Mouse (Mus musculus): ENCODE data around the gene Kmt2c. TPM values are rescaled to one million over a fixed set of nuclear protein-coding genes. Genes with fewer than 3 reads are reported as not detected.
"Not testable (repeated sequence)": the region's sequence is repeated elsewhere in the genome, so short reads cannot be mapped to it uniquely, and the experiment has no call there.

The Kmt2c gene
- polyA plus RNA-seq, 1 experiment from 2014 or later: 20.4 TPM

DNA sequence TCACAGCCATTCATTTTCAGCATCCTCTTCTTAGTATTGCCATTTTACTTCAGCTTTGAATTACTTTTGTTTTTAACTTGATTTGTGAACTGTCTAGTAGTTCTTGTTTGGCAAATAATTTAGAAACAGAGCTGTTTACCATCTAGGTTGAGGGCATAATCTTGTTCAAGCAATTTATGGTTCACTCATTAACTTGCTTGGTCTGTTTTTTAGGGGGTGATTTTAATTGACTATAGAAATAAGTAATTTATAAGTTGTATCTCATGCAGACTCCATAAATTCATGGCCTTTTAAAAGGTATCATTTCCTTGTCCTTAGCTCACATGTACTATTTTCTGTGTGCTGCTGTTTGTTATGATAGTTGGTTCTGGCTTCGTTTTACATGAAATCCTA lies 252.1 kb downstream of the Kmt2c start:
- Histone ChIP-seq H3K4me1 (no peaks in the 10 kb centered on the region), H3K36me3 (replicated peaks) (peaks cover 23% of the 10 kb centered on the region), H3K9me3 (no peaks in the 10 kb centered on the region), H3K27me3 (replicated peaks) (no peaks in the 10 kb centered on the region), H3K9ac (no peak overlapping the region), H3K27ac (no peak overlapping the region), H3K4me2 (no peak overlapping the region), H3K4me3 (no peak overlapping the region)
- ATAC-seq (replicated peaks): no peak
- WGBS: 73% methylated on average over 1 of the region's 1 CpGs

GRCm38 (mm10) chr5:25245806-25246472 lies 252.6 kb downstream of the Kmt2c start:
- no peaks in the 10 kb centered on the region for H3K4me1 ChIP-seq
- H3K27me3 ChIP-seq (replicated peaks): no peaks in the 10 kb centered on the region
- H3K9me3 ChIP-seq: no peaks in the 10 kb centered on the region
- peaks cover 17% of the 10 kb centered on the region for H3K36me3 ChIP-seq (replicated peaks)
- no peak for ATAC-seq (replicated peaks)
- no peak overlapping the region for H3K4me3 ChIP-seq
- H3K27ac ChIP-seq: no peak overlapping the region
- H3K9ac ChIP-seq: no peak overlapping the region
- WGBS: 89% methylated on average over 10 of the region's 10 CpGs
- H3K4me2 ChIP-seq: no peak overlapping the region

- H3K4me3 ChIP-seq: no peak overlapping the region
- H3K27me3 ChIP-seq (replicated peaks): no peaks in the 10 kb centered on the region
- no peak overlapping the region for H3K9ac ChIP-seq
- H3K4me1 ChIP-seq: no peaks in the 10 kb centered on the region
- 97% methylated on average over 6 of the region's 6 CpGs for WGBS
- no peak overlapping the region for H3K4me2 ChIP-seq
- H3K9me3 ChIP-seq: no peaks in the 10 kb centered on the region
- no peak overlapping the region for H3K27ac ChIP-seq
- no peak for ATAC-seq (replicated peaks)
- H3K36me3 ChIP-seq (replicated peaks): 0 out of 2 replicates have a peak, but pooled peaks cover 4% of the 10 kb centered on the region
These were observed 255.5 kb downstream of the Kmt2c start for GRCm38 (mm10) chr5:25243101-25243500.

DNA sequence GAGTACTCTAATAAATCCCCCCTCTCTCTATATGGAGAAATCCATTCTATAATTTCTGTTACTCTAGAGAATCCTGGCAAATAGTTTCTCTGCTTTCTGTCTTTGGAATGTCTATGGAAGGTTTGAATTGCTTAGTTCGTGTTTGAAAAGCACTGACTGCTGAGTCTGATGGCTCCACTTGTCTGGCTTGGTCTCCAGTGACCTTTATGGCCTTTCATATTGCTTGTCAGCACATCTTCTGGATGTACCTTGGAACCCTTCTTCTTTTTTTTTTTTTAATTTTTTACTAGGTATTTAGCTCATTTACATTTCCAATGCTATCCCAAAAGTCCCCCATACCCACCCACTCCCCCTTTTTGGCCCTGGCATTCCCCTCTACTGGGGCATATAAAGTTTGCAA lies 274.2 kb downstream of the Kmt2c start:
- H3K9ac ChIP-seq; ATAC-seq (replicated peaks); H3K4me3 ChIP-seq; H3K27ac ChIP-seq; H3K27me3 ChIP-seq (replicated peaks); H3K9me3 ChIP-seq; H3K36me3 ChIP-seq (replicated peaks): not testable (repeated sequence)
- WGBS: 79% methylated on average over 1 of the region's 1 CpGs
- H3K4me2 ChIP-seq: peak overlapping the region; percentile 67; the same call in 1 of the 2 replicates
- peaks cover 15% of the 10 kb centered on the region for H3K4me1 ChIP-seq

- H3K4me3 ChIP-seq: peak within 1 kb of the TSS; percentile 88
- peak within 1 kb of the TSS; percentile 90 for H3K9ac ChIP-seq
- 3% methylated on average over 72 of the region's 72 CpGs for WGBS
- peak within 1 kb of the TSS; percentile 96 for H3K27ac ChIP-seq
- peaks cover 15% of the 10 kb centered on the region for H3K4me1 ChIP-seq
- H3K9me3 ChIP-seq: no peaks in the 10 kb centered on the region
- no peaks in the 10 kb centered on the region for H3K36me3 ChIP-seq (replicated peaks)
- ATAC-seq (replicated peaks): peak; percentile 98
- peak within 1 kb of the TSS; percentile 67 for H3K4me2 ChIP-seq
- H3K27me3 ChIP-seq (replicated peaks): no peaks in the 10 kb centered on the region
These were observed 275.6 kb downstream of the Kmt2c start, which contains the start of gene E130116L18Rik for GRCm38 (mm10) chr5:25222752-25223702. TSS of gene E130116L18Rik (minus strand) at chr5:25223153.

Other genes starting within 250 kb of the Kmt2c start
- not detected in 2 replicates for gene Cct8l1, start 17.3 kb upstream of the Kmt2c start, polyA plus RNA-seq (2015; fragmentation: Nextera tagmentation; extraction: Ambion mirVana)
- gene Xrcc2, start 207.0 kb upstream of the Kmt2c start, polyA plus RNA-seq (2015; fragmentation: Nextera tagmentation; extraction: Ambion mirVana): 5.1 and 5.2 TPM in 2 replicates

Measured in midbrain, embryonic 15.5 days (tissue).